Mouse (Mus musculus) 416B (cell line): ENCODE results near the gene Map3k11.

Experiments
- DNase-seq: peaks from one replicate; pipeline ENCODE4 v3.0.0; 2011; ENCODE audit warnings: low read depth

Gene Map3k11

DNA sequence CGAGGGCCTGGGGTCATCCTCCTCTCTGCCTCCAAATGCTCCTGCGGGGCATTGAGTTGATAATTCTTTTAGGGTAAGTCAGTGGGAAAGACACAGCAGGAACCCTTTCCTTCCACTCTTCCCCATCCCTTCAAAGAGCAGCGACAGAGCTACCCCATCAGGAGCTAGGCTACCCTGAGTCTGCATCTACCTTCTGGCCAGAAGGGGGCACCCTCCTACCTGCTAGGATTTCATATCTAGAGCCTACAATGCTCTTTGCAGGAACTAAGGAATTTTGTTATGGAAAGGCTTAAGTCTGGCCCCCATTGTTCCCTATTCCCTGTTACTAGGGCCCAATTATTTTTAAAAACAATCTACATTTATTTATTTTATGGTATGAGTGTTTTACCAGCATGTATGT, 22.7 kb downstream of the Map3k11 start:
- DNase-seq, result peak; percentile 63

DNA sequence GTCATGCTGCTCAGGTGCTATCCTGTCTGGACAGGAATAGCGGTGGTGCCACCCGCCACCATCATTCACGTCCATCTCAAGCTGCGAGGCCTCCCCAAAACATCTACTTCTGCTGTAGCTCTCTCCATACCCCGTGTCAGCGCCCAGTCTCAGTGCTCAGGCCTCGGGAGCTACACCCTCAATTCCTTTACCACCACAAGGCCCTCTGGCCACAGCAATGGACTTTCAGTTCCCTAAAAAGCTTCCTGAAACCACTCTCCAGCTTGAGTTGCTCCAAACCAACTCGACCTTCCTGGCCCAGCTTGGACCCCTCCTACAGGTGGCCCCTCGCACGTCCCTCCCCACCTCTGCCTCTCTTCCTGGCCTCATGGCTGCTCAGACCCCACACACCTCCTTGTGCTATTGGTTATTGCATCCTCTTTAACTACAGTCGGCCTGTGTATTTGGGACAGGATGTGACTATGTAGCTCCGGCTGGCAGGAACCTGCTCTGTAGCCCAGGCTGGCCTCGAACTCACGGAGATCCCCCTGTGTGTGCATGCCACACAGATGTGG, 23.4 kb downstream of the Map3k11 start:
- no peak for DNase-seq

DNA sequence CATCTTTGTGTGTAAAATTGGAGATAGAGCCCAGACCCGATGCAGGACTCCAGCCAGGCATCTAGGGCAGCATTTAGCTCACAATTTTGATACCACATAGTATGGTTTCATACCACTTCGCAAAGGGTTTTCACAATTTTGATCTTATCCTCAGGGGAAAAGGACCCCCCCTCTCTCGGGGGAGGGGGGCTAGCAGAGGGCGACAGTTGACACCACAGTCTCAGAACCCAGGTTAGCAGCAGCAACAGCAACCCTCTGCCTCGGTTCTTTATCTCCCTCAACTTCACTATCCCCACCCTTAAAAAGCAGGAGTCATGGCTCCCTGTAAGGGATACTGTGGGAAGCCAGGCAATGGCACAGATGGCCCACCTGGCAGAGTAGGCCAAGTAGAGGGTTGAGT, 24.7 kb downstream of the Map3k11 start:
- DNase-seq, result no peak

- peak; percentile 67 for DNase-seq
Observed at GRCm38 (mm10) chr19:5713730-5714129, 25.2 kb downstream of the Map3k11 start.

DNA sequence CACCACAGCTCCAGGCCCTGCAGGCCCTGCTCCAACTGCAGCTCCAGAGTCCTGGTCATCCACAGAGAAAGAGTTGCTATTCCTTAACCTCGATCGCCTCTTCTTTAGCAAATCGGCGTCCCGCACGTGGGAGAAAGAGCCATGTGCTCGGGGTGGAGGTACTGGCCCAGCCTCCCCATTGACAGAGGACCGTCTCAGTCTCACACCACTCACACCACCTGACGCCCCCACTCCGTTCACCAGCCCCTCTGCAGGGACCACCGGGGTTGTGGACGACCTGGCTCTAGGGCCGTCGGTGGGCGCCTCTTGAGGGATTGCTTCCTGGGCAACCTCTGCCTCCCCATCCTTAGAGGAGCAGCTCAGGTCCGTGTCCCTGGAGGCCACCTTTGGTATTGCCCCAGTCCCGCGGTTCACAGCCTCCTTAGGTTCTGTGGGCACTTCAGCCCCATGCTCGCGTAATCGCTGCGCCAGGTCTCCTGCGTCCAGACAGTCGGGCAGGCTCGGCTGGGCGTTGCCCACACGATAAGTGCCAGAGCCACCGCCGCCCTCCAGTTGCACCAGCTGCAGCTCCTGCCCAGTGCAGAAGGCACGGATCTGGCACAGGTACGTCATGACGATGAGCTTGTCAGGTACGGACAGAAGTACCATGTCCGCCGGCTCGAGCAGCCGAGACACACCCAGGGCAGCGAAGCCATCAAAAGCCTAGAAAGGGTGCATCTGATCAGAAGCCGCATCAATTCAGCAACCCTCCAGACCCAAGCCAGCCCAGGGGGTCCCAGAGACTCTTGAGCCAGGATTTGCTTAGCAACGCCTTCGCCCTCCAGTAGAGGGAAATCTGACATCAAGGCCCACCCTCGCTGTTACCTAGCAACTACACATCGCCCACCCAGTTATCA, 27.5 kb downstream of the Map3k11 start:
- DNase-seq, result no peak

- DNase-seq, result peak; percentile 64
Observed at GRCm38 (mm10) chr19:5716955-5717354, 28.4 kb downstream of the Map3k11 start.

GRCm38 (mm10) chr19:5721233-5721632, 32.7 kb downstream of the Map3k11 start:
- no peak for DNase-seq

- DNase-seq, result no peak
Observed at GRCm38 (mm10) chr19:5722848-5723425, 34.4 kb downstream of the Map3k11 start.

DNA sequence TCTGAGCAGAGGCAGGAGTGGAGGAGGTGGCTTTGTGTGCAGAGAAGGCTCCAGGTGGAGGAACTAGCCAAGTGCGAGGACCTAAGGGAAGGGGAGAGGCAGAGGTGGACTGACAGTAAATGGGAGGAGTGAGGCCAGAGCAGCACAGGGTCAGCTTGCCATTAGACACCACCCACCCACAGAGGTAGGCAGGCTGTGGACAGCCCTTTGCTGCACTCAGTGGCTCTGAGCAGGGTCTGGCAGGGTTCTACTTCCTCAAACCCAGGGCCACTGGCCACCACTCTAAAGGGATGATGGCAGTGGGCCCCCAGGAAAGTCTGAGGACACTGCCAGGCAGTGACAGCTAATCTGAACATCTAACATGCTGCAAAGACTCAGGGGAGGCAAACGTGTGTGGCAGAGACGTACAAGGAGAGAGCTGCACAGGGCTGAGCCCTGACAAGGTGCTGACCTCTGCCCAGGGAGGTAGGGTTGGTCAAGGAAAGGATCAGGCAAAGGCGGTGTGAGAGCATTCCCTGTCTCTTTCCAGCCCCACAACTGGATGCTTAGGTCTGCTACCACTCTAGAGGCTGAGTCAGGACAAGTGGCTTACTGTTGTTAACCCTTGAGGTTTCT, 35.5 kb downstream of the Map3k11 start:
- DNase-seq, result no peak

DNA sequence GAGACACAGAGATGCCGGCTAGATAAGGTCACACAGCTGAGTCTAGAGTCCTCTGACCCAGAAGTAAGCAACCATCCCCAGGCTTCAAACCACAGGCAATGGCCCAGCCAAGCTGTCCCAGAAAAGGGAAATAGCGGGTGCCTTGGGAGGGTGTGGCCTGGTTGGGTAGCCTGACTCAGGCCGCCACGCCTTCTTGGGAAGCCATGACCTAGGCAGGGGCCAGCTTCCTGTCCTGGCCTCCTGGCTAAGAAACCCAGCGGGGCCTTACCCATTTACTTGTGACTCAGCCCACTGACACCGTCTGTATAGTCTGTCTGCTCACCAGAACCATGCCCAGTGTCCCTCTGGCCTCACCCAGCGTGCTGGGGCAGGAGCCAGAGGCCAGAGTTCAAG, 36.0 kb downstream of the Map3k11 start:
- DNase-seq, result peak; percentile 99

- peak; percentile 68 for DNase-seq
Observed at GRCm38 (mm10) chr19:5725029-5725707, 36.6 kb downstream of the Map3k11 start.

GRCm38 (mm10) chr19:5725767-5726515, 37.4 kb downstream of the Map3k11 start, which contains the start of gene Ehbp1l1:
Gene Ehbp1l1, minus strand, starts transcription at chr19:5726317.
- DNase-seq, result peak; percentile 76

GRCm38 (mm10) chr19:5726961-5727578, 38.5 kb downstream of the Map3k11 start:
- peak; percentile 76 for DNase-seq

GRCm38 (mm10) chr19:5727701-5728100, 39.2 kb downstream of the Map3k11 start:
- peak; percentile 91 for DNase-seq

DNA sequence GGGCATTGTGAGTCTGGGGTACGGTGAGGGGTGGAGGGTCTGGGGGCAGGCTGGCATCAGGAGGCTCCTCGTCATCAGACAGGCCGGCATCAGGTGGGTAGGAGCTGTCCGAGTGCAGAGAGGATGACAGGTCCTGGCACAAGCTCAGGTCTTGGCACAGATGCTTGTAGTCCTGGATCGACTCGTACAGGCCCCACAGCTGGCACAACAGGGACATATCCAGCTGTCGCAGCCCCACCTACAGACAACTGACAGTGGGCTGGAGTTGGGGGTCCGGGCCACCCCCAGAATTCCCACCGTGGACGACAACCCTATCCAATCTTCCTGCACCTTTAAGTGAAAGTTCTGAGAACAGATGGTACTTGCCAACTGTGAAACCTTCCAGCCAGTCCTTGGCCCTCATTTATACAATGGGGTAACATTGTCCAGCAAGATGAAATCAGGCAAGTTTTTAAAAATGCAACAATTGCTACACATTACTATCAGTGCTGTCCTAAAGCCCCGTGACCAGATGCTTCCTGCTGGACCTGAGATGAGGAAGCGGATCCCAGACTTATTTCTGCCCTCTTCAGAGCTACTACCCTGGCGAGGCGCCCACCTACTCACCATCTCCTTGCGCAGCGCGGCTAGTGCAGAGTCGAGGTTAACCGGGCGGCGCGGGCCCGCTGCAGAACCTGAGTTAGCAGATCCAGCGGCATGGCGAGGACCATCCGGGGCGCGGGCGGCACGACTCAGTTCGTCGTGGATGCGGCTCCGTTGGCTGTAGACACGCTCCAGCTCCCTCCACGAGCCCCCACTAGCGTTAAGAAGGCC, 40.3 kb downstream of the Map3k11 start:
- DNase-seq, result peak; percentile 38

DNA sequence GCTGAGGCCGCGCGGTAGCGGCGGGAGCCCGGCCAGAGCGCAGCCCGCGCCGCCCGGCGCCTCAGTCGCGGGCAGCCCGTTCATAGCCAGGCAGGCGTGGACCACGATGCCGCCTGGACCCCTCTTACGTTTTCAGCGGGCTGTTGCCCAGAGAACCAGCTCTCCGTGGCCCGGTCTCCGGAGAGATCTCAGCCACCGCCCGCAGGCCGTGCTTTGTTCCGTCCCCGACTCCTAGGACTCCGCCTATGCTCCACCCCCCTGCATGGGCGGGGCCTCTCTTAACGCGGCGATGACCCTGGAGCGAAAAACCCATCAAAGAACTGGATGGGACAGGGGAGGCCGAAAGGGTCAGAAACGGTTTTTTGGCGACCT, 40.9 kb downstream of the Map3k11 start, which contains the start of gene Fam89b:
Gene Fam89b (minus strand): TSS at position 210 of the 372 bp plus-strand sequence.
- DNase-seq, result peak; percentile 82

- no peak for DNase-seq
Observed at GRCm38 (mm10) chr19:5730314-5731186, 42.0 kb downstream of the Map3k11 start.

DNA sequence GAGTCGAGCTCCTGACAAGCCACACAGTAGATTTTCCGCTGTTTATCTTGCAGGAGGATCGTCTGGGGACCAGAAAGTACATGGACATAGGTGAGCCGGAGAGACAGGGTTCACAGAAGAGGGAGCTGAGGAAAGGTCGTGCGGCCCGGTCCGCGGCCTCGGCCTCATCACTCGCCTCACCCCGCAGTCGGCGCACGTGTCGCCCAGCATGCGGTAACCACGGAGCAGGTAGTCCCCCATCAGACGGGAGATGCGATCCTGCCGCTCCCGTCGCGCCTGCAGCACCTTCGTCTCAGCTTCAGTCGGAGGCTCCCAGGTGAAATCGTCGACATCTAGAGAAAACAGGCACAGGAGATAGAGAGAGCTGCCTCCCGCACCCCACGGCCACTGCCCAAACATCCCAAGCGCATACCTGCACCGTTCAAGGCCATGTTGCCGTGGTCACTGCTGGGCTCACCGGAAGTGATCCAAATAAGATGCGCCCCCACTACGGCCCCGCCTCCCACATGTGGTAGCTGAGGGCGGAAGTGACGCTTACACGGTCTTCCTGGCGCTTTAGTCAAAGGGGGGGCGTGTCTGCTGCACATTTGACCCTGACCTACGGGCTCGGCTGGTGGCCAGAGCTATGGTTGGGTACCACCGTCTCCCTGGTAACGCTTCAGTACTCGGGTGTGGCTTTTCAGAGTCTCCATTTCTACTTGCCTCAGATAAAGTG, 42.9 kb downstream of the Map3k11 start:
- DNase-seq, result peak; percentile 98
